Comparison of ENCODE assay signal across 31 mouse cellular contexts in the genomic region with DNA sequence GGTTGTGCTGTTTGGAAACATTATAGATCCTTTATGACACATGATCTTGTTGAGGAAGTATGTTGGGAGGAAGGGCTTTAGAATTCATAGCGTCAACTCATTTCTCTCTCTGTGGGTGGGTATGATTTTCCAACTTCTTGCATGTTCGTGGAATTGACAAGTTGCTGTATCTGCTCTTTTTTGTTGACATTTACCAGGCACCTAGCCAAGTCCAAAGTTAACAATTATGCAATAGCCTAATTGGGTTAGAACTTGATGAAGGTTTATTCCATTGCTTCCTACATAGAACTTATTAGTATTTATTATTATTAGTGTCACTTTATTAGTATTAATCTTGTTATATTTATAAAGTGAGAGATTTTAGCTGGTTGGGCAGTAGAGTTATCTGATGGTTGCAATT. TPM values are rescaled to one million over a fixed set of nuclear protein-coding genes. Genes with fewer than 3 reads are reported as not detected.
DNase-seq lines count a peak whose midpoint lies in the region; ATAC-seq and TF ChIP-seq lines count a peak whose summit lies in the region.
"Had no signal": no experiment of that assay in that cellular context is flagged by ENCODE, and none has a peak within 500 bp of the region (broad histone marks: within the 10 kb centered on the region; RNA-seq: fewer than 3 reads in every experiment).

No protein-coding gene starts in this region.

- 0 out of 2 replicates have a peak, but pooled peaks have one; percentile 11 for ATAC-seq in forebrain, embryonic 15.5 days (replicated peaks)
- ATAC-seq in forebrain, embryonic 11.5 days (replicated peaks; ENCODE audit: low FRiP score): no peak
- ATAC-seq in lung, embryonic 14.5 days (ENCODE audit: insufficient read depth): no peak
- ATAC-seq: CD4-positive, CD25-positive, alpha-beta regulatory T cell, adult 4 months; hindbrain, postnatal 0 days; intestine, embryonic 15.5 days had no signal

- no peak for TF ChIP-seq POLR2A in brain, embryonic 14.5 days (IDR thresholded peaks at IDR 0.05; ENCODE audit: borderline replicate concordance, extremely low read depth, insufficient read depth, insufficient read length, poor library complexity, severe bottlenecking)

- H3K27ac ChIP-seq in forebrain, embryonic 15.5 days (replicated peaks): peak overlapping the region; percentile 23; the same call in 1 of the 2 replicates
- no peak overlapping the region for H3K27ac ChIP-seq in forebrain, embryonic 11.5 days (ENCODE audit: low read depth, low read length)
- H3K27ac ChIP-seq in lung, embryonic 14.5 days (ENCODE audit: low read depth): no peak overlapping the region
- H3K27ac ChIP-seq: hindbrain, embryonic 10.5 days; hindbrain, postnatal 0 days; intestine, embryonic 15.5 days; liver, embryonic 14.5 days; lung, embryonic 15.5 days; neural tube, embryonic 12.5 days had no signal

- no peak overlapping the region for H3K4me3 ChIP-seq in forebrain, embryonic 15.5 days
- H3K4me3 ChIP-seq in forebrain, embryonic 11.5 days (ENCODE audit: low read depth, low read length): no peak overlapping the region
- H3K4me3 ChIP-seq in lung, embryonic 14.5 days (ENCODE audit: low read depth, low read length): no peak overlapping the region
- H3K4me3 ChIP-seq: erythroblast, embryonic 14.5 days; hindbrain, embryonic 10.5 days; intestine, embryonic 15.5 days; lung, embryonic 15.5 days; midbrain, embryonic 15.5 days; neural tube, embryonic 12.5 days had no signal

- WGBS in forebrain, embryonic 15.5 days: 37% methylated on average over 2 of the region's 2 CpGs
- 88% methylated on average over 2 of the region's 2 CpGs for WGBS in forebrain, embryonic 11.5 days
- 45% methylated on average over 2 of the region's 2 CpGs for WGBS in lung, embryonic 14.5 days

- no peaks in the 10 kb centered on the region for H3K9me3 ChIP-seq in forebrain, embryonic 15.5 days
- no peaks in the 10 kb centered on the region for H3K9me3 ChIP-seq in forebrain, embryonic 11.5 days (ENCODE audit: control insufficient read depth, low read length)
- no peaks in the 10 kb centered on the region for H3K9me3 ChIP-seq in lung, embryonic 14.5 days (ENCODE audit: low read depth, low read length)
- H3K9me3 ChIP-seq: hindbrain, embryonic 10.5 days; intestine, embryonic 15.5 days; lung, embryonic 15.5 days; midbrain, embryonic 15.5 days; neural tube, embryonic 12.5 days had no signal

- H3K27me3 ChIP-seq in forebrain, embryonic 15.5 days: no peaks in the 10 kb centered on the region
- no peaks in the 10 kb centered on the region for H3K27me3 ChIP-seq in forebrain, embryonic 11.5 days (ENCODE audit: control insufficient read depth, insufficient read depth, low read length)
- no peaks in the 10 kb centered on the region for H3K27me3 ChIP-seq in lung, embryonic 14.5 days (ENCODE audit: insufficient read depth, low read length)
- H3K27me3 ChIP-seq: intestine, embryonic 15.5 days; lung, embryonic 15.5 days; midbrain, embryonic 15.5 days; neural tube, embryonic 12.5 days had no signal

- no peaks in the 10 kb centered on the region for H3K36me3 ChIP-seq in forebrain, embryonic 15.5 days
- no peaks in the 10 kb centered on the region for H3K36me3 ChIP-seq in forebrain, embryonic 11.5 days (ENCODE audit: control insufficient read depth, insufficient read depth, low read length)
- H3K36me3 ChIP-seq in lung, embryonic 14.5 days (ENCODE audit: insufficient read depth): no peaks in the 10 kb centered on the region
- H3K36me3 ChIP-seq: hindbrain, embryonic 10.5 days; intestine, embryonic 15.5 days; lung, embryonic 15.5 days; midbrain, embryonic 15.5 days; neural tube, embryonic 12.5 days had no signal

- no peak overlapping the region for H3K9ac ChIP-seq in forebrain, embryonic 15.5 days (replicated peaks)
- H3K9ac ChIP-seq in forebrain, embryonic 11.5 days (ENCODE audit: low read length): no peak overlapping the region
- H3K9ac ChIP-seq in lung, embryonic 14.5 days: no peak overlapping the region
- H3K9ac ChIP-seq: intestine, embryonic 15.5 days; liver, embryonic 14.5 days; lung, embryonic 15.5 days; midbrain, embryonic 15.5 days; neural tube, embryonic 12.5 days had no signal

- 0 out of 2 replicates have a peak, but pooled peaks cover 5% of the 10 kb centered on the region for H3K4me1 ChIP-seq in forebrain, embryonic 15.5 days
- H3K4me1 ChIP-seq in forebrain, embryonic 11.5 days (replicated peaks; ENCODE audit: control insufficient read depth, insufficient read depth, low read length): no peaks in the 10 kb centered on the region
- H3K4me1 ChIP-seq in lung, embryonic 14.5 days (ENCODE audit: insufficient read depth): no peaks in the 10 kb centered on the region
- H3K4me1 ChIP-seq: hindbrain, embryonic 10.5 days; intestine, embryonic 15.5 days; lung, embryonic 15.5 days; midbrain, embryonic 15.5 days; neural tube, embryonic 12.5 days had no signal

- H3K4me2 ChIP-seq in forebrain, embryonic 15.5 days (replicated peaks): no peak overlapping the region
- H3K4me2 ChIP-seq in forebrain, embryonic 11.5 days (ENCODE audit: low read depth, low read length, severe bottlenecking): no peak overlapping the region
- H3K4me2 ChIP-seq in lung, embryonic 14.5 days: no peak overlapping the region
- H3K4me2 ChIP-seq: intestine, embryonic 15.5 days; lung, embryonic 15.5 days; midbrain, embryonic 15.5 days; neural tube, embryonic 12.5 days had no signal

- no peak for DNase-seq in forebrain, embryonic 11.5 days (ENCODE audit: low spot score)
- peak; percentile 23 to 43 for DNase-seq in kidney, adult 8-10 months
- DNase-seq in kidney, postnatal 10 days: no peak
- DNase-seq in lung, embryonic 14.5 days: peak; percentile 31
- no peak for DNase-seq in lung, postnatal 14 days
- DNase-seq in brain, embryonic 14.5 days (ENCODE audit: low read depth): peak; percentile 79
- DNase-seq: adrenal gland, postnatal 36 days; cerebellum, adult 2 months; cerebellum, postnatal 14 days; gastrocnemius, postnatal 14 days; heart, postnatal 14 days; layer of hippocampus, postnatal 36 days; left cerebral cortex, postnatal 4 days; right cerebral cortex, postnatal 4 days; thymus, adult 2 months; thymus, postnatal 36 days had no signal

- TF ChIP-seq CTCF in lung, embryonic 14.5 days (IDR thresholded peaks at IDR 0.05; ENCODE audit: low read depth): no peak
- no peak for TF ChIP-seq CTCF in brain, embryonic 14.5 days (IDR thresholded peaks at IDR 0.05; ENCODE audit: borderline replicate concordance, extremely low read depth, insufficient read depth, insufficient read length)

RNA-seq across cellular contexts. Expression of gene 1700015G11Rik, which starts 40.3 kb away (rescaled TPM):
- polyA plus RNA-seq in forebrain, embryonic 15.5 days (2015; fragmentation: Nextera tagmentation; extraction: Ambion mirVana): not detected in 2 replicates
- not detected in 2 replicates for polyA plus RNA-seq in forebrain, embryonic 11.5 days (2014; fragmentation: Nextera tagmentation; extraction: Ambion mirVana)
- polyA plus RNA-seq in lung, embryonic 14.5 days (2014; fragmentation: Nextera tagmentation; extraction: Ambion mirVana): not detected in 2 replicates
- not detected in 2 replicates for polyA plus RNA-seq in brain, embryonic 14.5 days (2012; rRNA removed)
- polyA plus RNA-seq: CD4-positive, CD25-positive, alpha-beta regulatory T cell, adult 4 months; cerebellum, adult 2 months; cortical plate, adult 2 months; embryonic facial prominence, embryonic 14.5 days; erythroblast, embryonic 14.5 days; heart, embryonic 14.5 days; hindbrain, embryonic 10.5 days; hindbrain, postnatal 0 days; intestine, embryonic 15.5 days; large intestine, adult 2 months; limb, embryonic 14.5 days; liver, embryonic 14.5 days; lung, embryonic 15.5 days; midbrain, embryonic 15.5 days; neural tube, embryonic 12.5 days; thymus, adult 2 months had no signal

RNA-seq across cellular contexts. Expression of gene Svip, which starts 50.0 kb away (rescaled TPM):
- polyA plus RNA-seq in forebrain, embryonic 15.5 days (2015; fragmentation: Nextera tagmentation; extraction: Ambion mirVana): 22.5 and 23.4 TPM in 2 replicates
- polyA plus RNA-seq in forebrain, embryonic 11.5 days (2014; fragmentation: Nextera tagmentation; extraction: Ambion mirVana): 16.3 and 16.7 TPM in 2 replicates
- 7.2 and 7.3 TPM in 2 replicates for polyA plus RNA-seq in lung, embryonic 14.5 days (2014; fragmentation: Nextera tagmentation; extraction: Ambion mirVana)
- 13.9 and 16.5 TPM in 2 replicates for polyA plus RNA-seq in brain, embryonic 14.5 days (2012; rRNA removed)

Comparison
In these comparisons a context has a peak if more than half of its experiments do, and no peak if none do; other contexts are left out.
1. DNase-seq: peak in kidney, adult 8-10 months (2 of 2), lung, embryonic 14.5 days (single experiment) and brain, embryonic 14.5 days (single experiment); none in forebrain, embryonic 11.5 days (single experiment), kidney, postnatal 10 days (single experiment) and lung, postnatal 14 days (single experiment).